Mouse (Mus musculus): ENCODE measurements around the gene Hnrnpl.

DNA sequence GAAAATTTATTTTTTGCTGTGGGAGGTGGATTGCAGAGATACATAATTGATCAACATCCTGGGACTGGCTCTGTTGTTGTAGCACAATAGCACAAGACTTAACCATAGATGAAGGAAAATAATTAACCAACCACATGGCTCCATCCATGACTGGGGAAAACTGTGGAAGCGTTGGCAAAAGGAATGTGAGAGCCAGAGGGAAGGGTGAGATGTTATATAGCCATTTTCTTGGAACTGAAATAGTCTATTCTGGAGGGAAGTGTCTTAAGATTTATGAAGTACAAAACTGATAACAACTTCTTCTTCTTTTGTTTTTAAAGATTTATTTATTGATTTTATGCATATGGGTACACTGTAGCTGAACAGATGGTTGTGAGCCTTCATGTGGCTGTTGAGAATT, 38.9 kb downstream of the Hnrnpl start:
- no peak for TF ChIP-seq CTCF (IDR thresholded peaks at IDR 0.05; ENCODE audit: insufficient read depth, low read depth, low read length)
- TF ChIP-seq POLR2A (IDR thresholded peaks at IDR 0.05; ENCODE audit: insufficient read depth, low read depth, low read length) = no peak
